Mouse (Mus musculus) neural tube, embryonic 12.5 days (tissue): ENCODE measurements at regions not wholly inside any gene's neighbourhood (a gene's known extent, or its start where the extent isn't known, plus 50 kb on each side); places are given as distances from the start of the nearest gene placed in this dataset.

Experiments used
- ATAC-seq: fragments of 200-750 bp; cut with Nextera tagmentation; 2 replicates; pipeline ENCODE4 v1.8.0; 2017; ENCODE audit warnings: low read depth, mild to moderate bottlenecking, moderate TSS enrichment, moderate library complexity; ENCODE audit not compliant: low FRiP score
- H3K27ac ChIP-seq: fragments of 300-500 bp; sonication (generic); 2 replicates; pipeline ENCODE4 v1.5.1; 2016
- H3K27me3 ChIP-seq: fragments of 300-500 bp; sonication (generic); replicated peaks from 2 replicates; pipeline ENCODE4 v1.6.1; 2016; ENCODE audit warnings: mild to moderate bottlenecking
- H3K36me3 ChIP-seq: fragments of 300-500 bp; sonication (generic); 2 replicates; pipeline ENCODE4 v1.6.1; 2016; ENCODE audit warnings: mild to moderate bottlenecking
- H3K4me1 ChIP-seq: fragments of 300-500 bp; sonication (generic); 2 replicates; pipeline ENCODE4 v1.6.1; 2016
- H3K4me2 ChIP-seq: fragments of 300-500 bp; sonication (generic); replicated peaks from 2 replicates; pipeline ENCODE4 v1.6.1; 2016; ENCODE audit warnings: mild to moderate bottlenecking
- H3K4me3 ChIP-seq: fragments of 300-500 bp; sonication (generic); 2 replicates; pipeline ENCODE4 v1.5.1; 2016
- H3K9ac ChIP-seq: fragments of 300-500 bp; sonication (generic); 2 replicates; pipeline ENCODE4 v1.6.1; 2016; ENCODE audit warnings: mild to moderate bottlenecking
- H3K9me3 ChIP-seq: fragments of 300-500 bp; sonication (generic); 2 replicates; pipeline ENCODE4 v1.6.1; 2016; ENCODE audit warnings: mild to moderate bottlenecking
- WGBS: fragments of 180-500 bp; shearing (Covaris S2); methylation state at CpG from one replicate; pipeline ENCODE4 v1.1.7; 2016; 5-methylcytosine and 5-hydroxymethylcytosine counted together

DNA sequence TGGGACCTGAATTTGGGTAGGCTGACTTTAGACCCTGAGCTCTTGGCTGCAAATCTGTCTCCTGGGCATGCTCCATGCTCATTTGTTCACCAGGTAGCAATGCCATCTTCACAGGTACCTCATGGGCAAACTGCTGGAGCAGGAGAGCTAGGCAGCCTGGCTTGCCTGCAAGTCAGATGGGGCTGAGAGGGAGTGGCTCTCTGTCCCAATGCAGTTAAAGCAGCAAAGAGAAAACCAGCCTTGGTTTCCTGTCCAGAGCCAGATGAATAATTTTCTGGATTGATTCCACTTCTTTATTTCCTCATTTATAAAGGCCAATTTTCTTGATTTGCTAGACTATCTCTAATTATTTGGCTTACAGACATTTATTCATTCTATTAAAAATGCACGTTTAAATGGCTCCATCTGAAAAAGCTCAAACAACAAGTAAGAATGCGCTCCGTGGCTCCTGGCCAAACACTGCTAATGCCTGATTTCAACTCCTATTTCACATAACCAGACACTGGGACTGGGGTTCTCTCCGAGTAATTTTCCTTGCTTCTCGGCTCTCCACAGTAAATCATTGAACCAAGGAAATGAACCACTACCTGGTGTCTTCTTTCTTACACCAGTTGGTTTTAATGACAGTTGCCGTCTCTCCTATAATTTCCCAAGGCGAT lies 60.5 kb downstream of the Rsl24d1 start:
- H3K36me3 ChIP-seq: no peaks in the 10 kb centered on the region
- ATAC-seq: no peak
- no peaks in the 10 kb centered on the region for H3K4me1 ChIP-seq
- H3K27ac ChIP-seq: no peak overlapping the region
- 83% methylated on average over 7 of the region's 7 CpGs for WGBS
- H3K9me3 ChIP-seq: no peaks in the 10 kb centered on the region
- no peak overlapping the region for H3K4me3 ChIP-seq
- H3K27me3 ChIP-seq: no peaks in the 10 kb centered on the region
- H3K9ac ChIP-seq: no peak overlapping the region
- no peak overlapping the region for H3K4me2 ChIP-seq

DNA sequence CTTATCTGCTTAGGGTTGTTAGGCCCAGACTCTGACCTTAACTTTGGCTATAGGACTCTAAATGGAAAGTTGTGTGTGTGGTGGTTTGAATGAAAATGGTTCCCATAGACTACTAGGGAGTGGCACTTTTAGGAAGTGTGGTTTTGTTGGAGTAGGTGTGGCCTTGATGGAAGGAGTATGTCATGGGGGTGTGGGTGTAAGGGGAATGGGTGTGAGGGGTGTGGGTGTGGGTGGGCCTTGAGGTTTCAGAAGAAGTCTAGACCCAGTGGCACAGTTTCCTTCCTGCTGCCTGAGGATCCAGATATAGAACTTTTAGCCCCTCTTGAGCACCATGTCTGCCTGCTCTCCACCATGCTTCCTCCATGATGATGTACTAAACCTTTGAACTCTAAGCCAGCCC lies 63.4 kb downstream of the Rsl24d1 start:
- H3K36me3 ChIP-seq: no peaks in the 10 kb centered on the region
- no peaks in the 10 kb centered on the region for H3K4me1 ChIP-seq
- H3K27ac ChIP-seq: no peak overlapping the region
- no peak overlapping the region for H3K9ac ChIP-seq
- H3K4me2 ChIP-seq: no peak overlapping the region
- ATAC-seq: no peak
- H3K4me3 ChIP-seq: no peak overlapping the region
- H3K27me3 ChIP-seq: no peaks in the 10 kb centered on the region
- H3K9me3 ChIP-seq: no peaks in the 10 kb centered on the region

DNA sequence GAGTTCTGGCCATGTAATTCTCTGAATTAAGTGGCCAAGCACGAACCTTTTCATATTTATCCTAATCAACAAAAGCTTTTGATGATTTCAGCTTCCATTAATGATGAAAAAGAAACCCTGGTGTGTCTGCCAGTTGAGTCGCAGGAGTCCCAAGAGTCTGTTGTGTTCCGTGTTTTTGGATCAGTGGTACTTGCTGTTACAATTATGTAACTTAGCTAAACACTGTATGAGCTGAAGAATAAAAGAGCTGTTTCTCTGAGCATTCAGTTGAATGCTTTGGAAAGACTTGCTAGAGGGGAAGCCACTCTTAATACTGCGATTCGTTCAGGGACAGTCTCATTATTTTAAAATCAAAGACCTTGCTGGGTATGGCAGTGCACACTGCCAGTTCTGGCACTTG lies 70.1 kb downstream of the Rsl24d1 start:
- Histone ChIP-seq H3K9ac (no peak overlapping the region), H3K36me3 (no peaks in the 10 kb centered on the region), H3K27ac (no peak overlapping the region), H3K4me1 (no peaks in the 10 kb centered on the region), H3K27me3 (no peaks in the 10 kb centered on the region), H3K9me3 (no peaks in the 10 kb centered on the region), H3K4me3 (no peak overlapping the region), H3K4me2 (no peak overlapping the region)
- no peak for ATAC-seq
- WGBS: 89% methylated on average over 5 of the region's 5 CpGs

DNA sequence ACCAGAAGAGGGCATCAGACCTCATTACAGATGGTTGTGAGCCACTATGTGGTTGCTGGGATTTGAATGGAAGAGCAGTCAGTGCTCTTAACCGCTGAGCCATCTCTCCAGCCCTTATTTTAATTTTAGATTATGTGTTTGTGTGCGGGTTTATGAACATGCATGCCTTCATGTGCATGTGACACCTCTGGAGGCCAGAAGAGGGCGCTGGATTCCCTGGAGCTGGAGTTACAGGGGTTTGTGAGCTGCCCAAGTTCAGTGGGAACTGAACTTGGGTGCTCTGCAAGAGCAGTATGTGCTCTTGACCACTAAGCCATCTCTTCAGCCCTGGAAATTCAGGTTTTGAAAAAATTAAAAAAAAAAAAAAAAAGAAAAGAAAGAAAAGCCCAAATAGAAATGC lies 71.7 kb downstream of the Rsl24d1 start:
- Histone ChIP-seq H3K9me3 (no peaks in the 10 kb centered on the region), H3K27me3 (no peaks in the 10 kb centered on the region), H3K4me2 (no peak overlapping the region), H3K27ac (no peak overlapping the region), H3K36me3 (no peaks in the 10 kb centered on the region), H3K4me3 (no peak overlapping the region), H3K9ac (no peak overlapping the region), H3K4me1 (no peaks in the 10 kb centered on the region)
- WGBS: 40% methylated on average over 3 of the region's 3 CpGs
- ATAC-seq: no peak

DNA sequence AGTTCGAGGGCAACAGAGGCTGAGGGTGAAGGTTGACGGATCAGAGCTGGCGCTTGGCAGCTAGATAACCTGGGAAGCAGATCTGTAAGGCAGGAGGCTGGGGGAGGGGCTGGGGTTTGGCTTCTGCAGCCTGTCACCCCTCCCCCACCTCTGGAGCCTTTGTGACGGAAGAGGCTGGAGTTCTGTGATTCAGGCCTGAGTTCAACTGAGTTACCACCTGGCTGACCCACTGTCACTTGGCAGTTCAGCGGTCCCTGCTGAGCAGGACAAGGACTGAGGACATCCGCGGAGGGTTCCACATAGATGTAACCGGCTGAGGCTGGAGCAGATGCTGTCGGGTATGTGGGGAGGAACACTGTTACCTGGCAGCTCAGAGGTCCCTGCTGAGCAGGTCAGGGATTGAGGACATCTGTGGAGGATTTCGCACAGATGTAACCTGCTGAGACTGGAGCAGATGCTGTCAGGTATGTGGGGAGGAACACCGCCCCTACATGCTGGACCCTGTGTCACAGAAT lies 79.1 kb downstream of the Rsl24d1 start:
- H3K27me3 ChIP-seq: no peaks in the 10 kb centered on the region
- no peaks in the 10 kb centered on the region for H3K9me3 ChIP-seq
- no peak overlapping the region for H3K4me3 ChIP-seq
- H3K27ac ChIP-seq: no peak overlapping the region
- no peak for ATAC-seq
- H3K9ac ChIP-seq: no peak overlapping the region
- H3K36me3 ChIP-seq: no peaks in the 10 kb centered on the region
- whole genome bisulfite sequencing: 23% methylated on average over 11 of the region's 11 CpGs
- H3K4me1 ChIP-seq: peaks cover 6% of the 10 kb centered on the region
- H3K4me2 ChIP-seq: peak overlapping the region; percentile 35; the same call in 1 of the 2 replicates

DNA sequence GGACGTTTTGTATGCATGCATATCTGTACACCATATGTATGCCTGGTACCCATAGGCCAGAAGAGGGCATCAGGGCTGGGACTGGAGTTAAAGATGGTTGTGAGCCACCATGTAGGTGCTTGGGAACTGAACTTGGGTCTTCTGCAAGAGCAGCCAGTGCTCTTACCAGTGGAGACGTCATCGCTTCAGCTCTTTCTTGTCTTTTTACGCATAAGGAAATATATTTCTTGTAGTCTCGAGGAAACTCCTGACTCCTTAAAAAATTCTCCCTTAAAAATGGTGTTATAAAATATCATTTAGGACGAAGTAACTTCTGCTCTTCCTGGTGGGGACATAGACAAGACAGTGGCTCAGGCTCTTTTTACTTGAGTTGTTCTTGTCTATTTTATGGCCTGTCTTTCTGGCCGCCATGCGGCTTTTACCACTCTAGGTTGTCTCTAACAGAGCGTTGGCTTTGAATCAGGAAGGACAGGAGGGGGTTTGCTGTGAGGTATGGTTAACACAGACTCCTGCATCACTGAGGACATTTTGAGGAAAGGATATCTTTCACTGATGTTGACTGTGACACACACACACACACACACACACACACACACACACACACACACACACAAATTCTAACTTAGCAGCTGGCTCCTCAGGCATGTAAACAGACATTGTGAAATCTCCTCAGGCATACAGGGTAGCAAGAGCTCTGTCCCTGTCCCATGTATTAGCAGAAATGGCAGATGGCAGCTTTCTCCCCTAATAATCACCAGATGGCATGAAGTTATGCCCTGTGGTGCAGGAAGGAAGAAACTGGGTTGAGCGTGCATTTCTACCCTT lies 85.2 kb downstream of the Rsl24d1 start:
- Histone ChIP-seq H3K27ac (no peak overlapping the region), H3K9ac (no peak overlapping the region), H3K36me3 (no peaks in the 10 kb centered on the region), H3K4me2 (no peak overlapping the region), H3K9me3 (no peaks in the 10 kb centered on the region), H3K4me1 (no peaks in the 10 kb centered on the region), H3K4me3 (no peak overlapping the region), H3K27me3 (no peaks in the 10 kb centered on the region)
- ATAC-seq: no peak
- WGBS: 85% methylated on average over 10 of the region's 10 CpGs

DNA sequence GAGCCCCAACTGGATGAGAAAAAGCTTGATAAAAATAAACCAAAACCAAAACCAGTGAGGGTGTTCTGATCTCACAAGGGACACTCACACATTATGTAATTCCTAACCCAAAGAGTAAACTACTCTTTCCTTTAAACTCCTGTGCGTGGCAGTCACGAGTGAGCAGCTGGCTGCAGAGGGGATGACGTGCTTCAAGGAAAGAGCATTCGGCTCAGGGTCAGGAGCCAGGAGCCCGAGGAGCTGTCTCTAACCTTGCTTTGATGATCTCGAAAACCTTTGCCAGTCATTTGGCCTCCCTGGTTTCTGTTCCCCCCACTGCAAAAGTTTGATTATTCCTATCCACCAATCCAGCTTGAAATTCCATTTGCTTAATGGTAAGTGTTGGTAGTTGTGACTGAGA lies 109.9 kb downstream of the Rsl24d1 start:
- ATAC-seq: no peak
- Histone ChIP-seq H3K4me1 (no peaks in the 10 kb centered on the region), H3K4me3 (no peak overlapping the region), H3K27me3 (no peaks in the 10 kb centered on the region), H3K36me3 (no peaks in the 10 kb centered on the region), H3K9ac (no peak overlapping the region), H3K4me2 (no peak overlapping the region), H3K9me3 (no peaks in the 10 kb centered on the region), H3K27ac (no peak overlapping the region)
- WGBS: 79% methylated on average over 6 of the region's 6 CpGs

DNA sequence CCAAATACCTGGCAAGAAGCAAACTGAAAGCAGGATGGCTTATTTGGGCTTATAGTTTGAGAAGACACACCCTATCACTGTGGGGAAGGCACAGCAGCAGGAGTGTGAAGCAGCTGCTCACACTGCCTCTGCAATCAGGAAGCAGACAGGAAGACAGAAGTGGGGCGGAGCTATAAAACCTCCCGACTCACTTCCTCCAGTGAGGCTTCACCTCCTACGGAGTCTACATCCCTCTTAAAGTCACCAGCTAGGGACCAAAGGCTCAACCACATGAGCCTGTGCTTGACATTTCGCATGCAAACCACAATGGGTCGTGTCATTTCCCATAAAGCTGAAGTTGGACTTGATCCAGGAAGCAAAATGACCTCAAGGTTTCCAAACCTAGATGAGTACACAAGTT lies 127.0 kb downstream of the Rsl24d1 start:
- no peak overlapping the region for H3K4me3 ChIP-seq
- H3K9ac ChIP-seq: no peak overlapping the region
- H3K4me2 ChIP-seq: no peak overlapping the region
- H3K27ac ChIP-seq: no peak overlapping the region
- 74% methylated on average over 5 of the region's 5 CpGs for WGBS
- H3K36me3 ChIP-seq: no peaks in the 10 kb centered on the region
- ATAC-seq: no peak
- no peaks in the 10 kb centered on the region for H3K27me3 ChIP-seq
- no peaks in the 10 kb centered on the region for H3K9me3 ChIP-seq
- H3K4me1 ChIP-seq: no peaks in the 10 kb centered on the region

DNA sequence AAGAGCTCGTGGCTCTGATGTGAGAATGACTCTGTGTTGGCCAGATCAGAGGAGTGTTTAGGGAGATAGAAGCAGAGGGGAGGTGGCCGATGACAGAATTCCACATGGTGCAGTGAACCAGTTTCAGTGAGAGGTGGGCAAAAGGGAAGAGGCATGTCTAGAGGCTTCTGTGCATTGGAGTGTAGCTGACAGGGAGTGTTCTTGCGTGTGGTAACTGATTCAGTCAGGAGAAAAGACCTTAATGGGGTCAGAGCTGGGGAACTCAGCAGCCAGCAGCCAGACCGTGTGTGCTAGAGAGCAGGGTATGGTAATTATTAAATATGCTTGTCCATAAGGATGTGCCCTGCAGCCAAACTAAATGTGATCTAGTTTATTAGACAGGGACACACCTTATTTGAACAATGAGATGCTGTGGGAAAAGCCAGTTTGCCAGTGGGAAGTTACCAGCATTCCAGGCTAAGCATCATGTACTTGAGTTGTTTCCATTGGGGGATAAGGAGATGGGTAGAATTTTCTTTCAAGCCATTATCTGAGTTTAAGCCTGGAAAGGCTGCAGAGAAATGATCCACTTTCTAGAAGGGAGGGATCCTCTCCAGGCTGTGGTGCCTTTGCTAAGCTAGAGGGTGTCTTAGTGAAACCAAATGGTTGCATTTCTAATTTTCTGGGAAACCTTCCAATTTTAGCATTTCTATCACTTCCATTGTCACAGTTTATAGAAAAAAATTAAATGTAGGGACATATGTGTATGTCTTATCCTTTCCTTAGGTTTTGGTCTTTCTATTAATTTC lies 129.5 kb downstream of the Rsl24d1 start:
- 65% methylated on average over 4 of the region's 4 CpGs for WGBS
- H3K4me1 ChIP-seq: no peaks in the 10 kb centered on the region
- no peak overlapping the region for H3K27ac ChIP-seq
- no peaks in the 10 kb centered on the region for H3K27me3 ChIP-seq
- no peak for ATAC-seq
- no peak overlapping the region for H3K4me3 ChIP-seq
- H3K9me3 ChIP-seq: no peaks in the 10 kb centered on the region
- no peaks in the 10 kb centered on the region for H3K36me3 ChIP-seq
- no peak overlapping the region for H3K9ac ChIP-seq
- no peak overlapping the region for H3K4me2 ChIP-seq

DNA sequence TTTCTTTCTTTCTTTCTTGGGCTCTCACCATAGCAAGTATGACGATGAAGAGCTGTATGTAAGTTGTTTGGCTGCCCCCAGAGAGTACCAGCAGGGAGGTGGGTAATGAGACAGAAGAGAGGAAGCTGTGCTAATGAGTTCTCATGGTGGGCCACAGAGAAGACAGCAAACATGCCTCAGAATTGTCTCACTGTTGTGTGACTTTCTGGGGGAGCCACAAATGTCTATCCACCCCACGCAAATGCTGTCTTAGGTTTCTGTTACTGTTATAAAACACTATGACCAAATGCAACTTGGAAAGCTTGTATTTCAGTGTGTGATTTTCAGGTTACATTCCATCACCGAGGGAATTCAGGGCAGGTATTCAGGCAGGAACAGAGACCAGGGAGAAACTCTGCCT lies 131.0 kb downstream of the Rsl24d1 start:
- H3K4me2 ChIP-seq: no peak overlapping the region
- no peaks in the 10 kb centered on the region for H3K36me3 ChIP-seq
- no peak overlapping the region for H3K27ac ChIP-seq
- no peaks in the 10 kb centered on the region for H3K4me1 ChIP-seq
- H3K9me3 ChIP-seq: no peaks in the 10 kb centered on the region
- no peak overlapping the region for H3K4me3 ChIP-seq
- no peak overlapping the region for H3K9ac ChIP-seq
- no peaks in the 10 kb centered on the region for H3K27me3 ChIP-seq
- ATAC-seq: no peak
- WGBS: 70% methylated on average over 3 of the region's 3 CpGs

DNA sequence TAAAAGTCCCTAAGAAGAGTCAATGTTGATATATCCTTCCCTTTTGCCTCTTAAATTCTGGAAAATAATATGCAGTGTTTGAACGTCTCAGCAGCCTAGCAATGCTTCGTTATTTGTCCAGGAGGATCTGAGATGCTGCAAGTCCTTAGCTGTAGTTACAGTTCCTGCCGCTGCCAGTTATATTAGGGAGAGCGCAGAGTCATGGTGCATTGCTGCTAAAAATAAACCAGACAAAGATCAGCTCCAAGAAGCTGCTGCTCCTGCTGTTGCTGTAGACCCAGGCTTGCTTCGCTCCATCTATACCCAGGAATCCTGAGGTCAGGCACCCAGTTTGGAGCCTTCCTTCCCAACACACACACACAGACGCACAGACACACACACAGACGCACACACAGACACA lies 132.3 kb downstream of the Rsl24d1 start:
- Histone ChIP-seq H3K9me3 (no peaks in the 10 kb centered on the region), H3K4me1 (no peaks in the 10 kb centered on the region), H3K9ac (no peak overlapping the region), H3K27me3 (no peaks in the 10 kb centered on the region), H3K4me2 (no peak overlapping the region), H3K36me3 (no peaks in the 10 kb centered on the region), H3K27ac (no peak overlapping the region), H3K4me3 (no peak overlapping the region)
- ATAC-seq: no peak
- 79% methylated on average over 7 of the region's 7 CpGs for WGBS

DNA sequence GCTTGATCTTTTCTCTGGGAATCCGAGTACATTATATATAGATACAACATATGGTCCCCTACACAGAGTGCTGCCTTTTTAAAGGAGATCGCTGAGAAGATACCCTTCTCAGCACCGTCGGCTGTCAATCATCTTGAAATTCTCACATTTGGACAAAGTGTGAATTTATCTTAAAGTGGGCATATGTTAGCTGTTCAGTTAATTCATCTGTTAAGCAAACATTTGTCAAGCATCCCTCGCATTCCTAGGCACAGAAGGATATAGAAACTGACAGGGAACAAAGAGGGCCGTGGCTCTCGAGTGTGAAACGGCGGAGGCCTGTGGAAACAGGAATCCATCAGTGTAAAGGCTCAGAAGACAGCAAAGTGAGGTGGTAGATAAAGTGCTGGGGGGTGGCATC lies 144.9 kb downstream of the Rsl24d1 start:
- no peak for ATAC-seq
- Histone ChIP-seq H3K9ac (no peak overlapping the region), H3K4me1 (no peaks in the 10 kb centered on the region), H3K36me3 (no peaks in the 10 kb centered on the region), H3K4me3 (no peak overlapping the region), H3K9me3 (no peaks in the 10 kb centered on the region), H3K4me2 (no peak overlapping the region), H3K27me3 (no peaks in the 10 kb centered on the region), H3K27ac (no peak overlapping the region)
- WGBS: 75% methylated on average over 9 of the region's 9 CpGs
